Mouse (Mus musculus): ENCODE measurements around the gene Gsn. TPM values are rescaled to one million over a fixed set of nuclear protein-coding genes. Genes with fewer than 3 reads are reported as not detected.

Gsn gene
- polyA plus RNA-seq (2012; rRNA removed): 183 and 203 TPM in 2 replicates

DNA sequence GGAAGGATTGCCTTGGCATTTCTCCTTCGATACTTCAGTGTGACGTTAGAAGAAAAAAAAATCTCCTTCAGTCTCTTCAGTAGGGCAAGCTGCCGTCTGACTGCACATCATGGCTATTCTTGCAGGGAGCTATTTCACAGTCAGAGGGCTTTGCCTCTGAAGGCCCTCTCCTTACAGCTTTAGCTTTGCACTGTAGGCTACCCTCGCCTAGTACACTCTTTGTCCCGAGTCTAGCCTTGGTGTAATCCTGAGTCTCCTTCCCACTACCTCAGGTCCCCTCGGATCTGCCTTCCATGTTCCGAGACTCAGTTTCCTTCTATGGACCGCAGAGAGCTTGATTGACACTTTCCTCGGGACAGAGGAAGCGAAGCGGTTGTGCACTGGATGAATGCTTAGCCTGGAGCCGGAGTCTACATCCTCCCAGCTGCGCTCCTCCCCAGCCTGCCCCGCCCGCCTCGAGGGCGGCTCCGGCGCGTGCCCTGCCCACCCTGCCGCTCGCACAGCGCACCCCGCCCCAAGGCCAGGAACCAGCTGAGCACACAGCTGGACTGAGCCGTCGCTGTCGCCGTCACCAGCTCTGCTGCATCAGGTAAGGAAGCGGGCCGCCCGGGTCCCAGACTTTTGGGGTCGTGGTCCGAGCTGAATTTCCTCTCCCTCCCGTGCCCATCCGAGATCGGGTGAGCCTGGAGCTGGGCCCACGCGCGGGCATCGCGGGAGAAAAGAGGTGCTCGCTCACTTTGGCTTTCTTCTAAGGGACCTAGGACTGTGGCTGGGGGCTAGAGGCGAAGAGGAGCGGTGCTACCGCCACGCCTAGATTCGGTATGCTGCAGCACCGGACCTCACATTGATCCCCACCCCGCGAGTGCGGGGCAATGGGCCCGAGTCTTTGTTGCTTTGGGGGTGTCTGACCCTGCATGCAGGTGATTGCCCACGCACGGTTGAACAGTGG lies at the start of gene Gsn:
Gene Gsn (plus strand): TSS at position 496 of the 949 bp plus-strand sequence.
- H3K4me1 ChIP-seq (ENCODE audit: control insufficient read depth, insufficient read depth, insufficient read length): peaks cover 22% of the 10 kb centered on the region; the same call in 1 of the 2 replicates
- H3K27ac ChIP-seq (ENCODE audit: insufficient read depth, low read length): peak within 1 kb of the TSS; percentile 43
- peak within 1 kb of the TSS; percentile 65 for H3K4me3 ChIP-seq (ENCODE audit: extremely low read depth, insufficient read depth, insufficient read length)
- no peaks in the 10 kb centered on the region for H3K36me3 ChIP-seq (ENCODE audit: control insufficient read depth, insufficient read depth, low read length)
- DNase-seq (ENCODE audit: low read depth in 1 of 2, low spot score in 2 of 2): peak; percentile 41 to 89
- WGBS: 4% methylated on average over 54 of the region's 54 CpGs
- TF ChIP-seq CTCF (IDR thresholded peaks at IDR 0.05; ENCODE audit: extremely low read depth, insufficient read depth, insufficient read length, insufficient replicate concordance) (no peak), POLR2A (IDR thresholded peaks at IDR 0.05; ENCODE audit: low read depth, low read length) (peak; percentile 30; the same call in 1 of the 2 replicates)
- H3K27me3 ChIP-seq (ENCODE audit: control insufficient read depth, insufficient read depth, low read length): no peaks in the 10 kb centered on the region

DNA sequence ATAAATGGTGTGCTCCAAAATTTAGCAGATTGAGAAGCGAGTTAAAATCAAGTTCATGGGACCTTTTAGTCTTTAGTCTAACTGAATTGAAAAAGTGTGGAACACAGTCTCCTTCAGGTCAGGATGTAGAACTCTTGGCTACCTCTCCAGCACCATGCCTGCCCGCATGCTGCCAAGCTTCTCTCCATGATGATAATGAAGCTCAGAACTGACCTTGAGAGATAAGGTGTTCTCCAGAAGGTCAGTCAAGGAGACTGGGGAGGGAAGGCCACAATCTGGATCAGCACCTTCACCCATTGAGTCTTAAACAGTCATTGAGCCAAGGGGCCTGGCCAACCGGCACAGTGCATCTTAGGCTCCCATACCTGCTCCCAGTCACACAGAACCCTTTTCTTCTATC lies 49.4 kb upstream of the Gsn start:
- TF ChIP-seq CTCF (IDR thresholded peaks at IDR 0.05; ENCODE audit: extremely low read depth, insufficient read depth, insufficient read length, insufficient replicate concordance) (no peak), POLR2A (IDR thresholded peaks at IDR 0.05; ENCODE audit: low read depth, low read length) (no peak)

DNA sequence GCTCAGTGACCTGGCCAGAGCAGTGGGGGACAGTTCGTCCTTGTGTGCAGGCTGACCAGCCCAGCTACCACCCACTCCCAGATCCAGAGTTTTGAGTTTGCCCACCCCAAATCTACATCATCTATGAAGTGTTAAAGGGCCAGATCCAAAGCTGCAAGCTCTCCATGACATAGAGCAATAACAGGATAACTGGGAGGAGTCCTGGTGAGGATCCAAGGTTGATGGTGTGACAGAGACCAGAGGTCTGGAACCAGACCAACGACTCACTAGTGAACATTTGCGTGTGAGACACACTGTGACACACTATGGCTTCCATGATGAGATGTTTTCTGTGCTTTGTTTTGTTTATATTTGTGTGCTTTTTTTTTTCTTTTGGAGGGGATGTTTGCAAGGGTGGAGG lies 48.1 kb upstream of the Gsn start:
- H3K36me3 ChIP-seq (ENCODE audit: control insufficient read depth, insufficient read depth, low read length): no peaks in the 10 kb centered on the region
- no peak overlapping the region for H3K4me3 ChIP-seq (ENCODE audit: extremely low read depth, insufficient read depth, insufficient read length)
- H3K4me1 ChIP-seq (ENCODE audit: control insufficient read depth, insufficient read depth, insufficient read length): peaks cover 6% of the 10 kb centered on the region; the same call in 1 of the 2 replicates
- TF ChIP-seq POLR2A (IDR thresholded peaks at IDR 0.05; ENCODE audit: low read depth, low read length) (no peak), CTCF (IDR thresholded peaks at IDR 0.05; ENCODE audit: extremely low read depth, insufficient read depth, insufficient read length, insufficient replicate concordance) (no peak)
- 87% methylated on average over 3 of the region's 3 CpGs for WGBS
- H3K27me3 ChIP-seq (ENCODE audit: control insufficient read depth, insufficient read depth, low read length): no peaks in the 10 kb centered on the region
- no peak overlapping the region for H3K27ac ChIP-seq (ENCODE audit: insufficient read depth, low read length)
- no peak for DNase-seq (ENCODE audit: low read depth in 1 of 2, low spot score in 2 of 2)

More for the DNA sequence above, 49.4 kb upstream of the Gsn start:
- WGBS: 79% methylated on average over 3 of the region's 3 CpGs
- H3K4me1 ChIP-seq (ENCODE audit: control insufficient read depth, insufficient read depth, insufficient read length): peaks cover 6% of the 10 kb centered on the region; the same call in 1 of the 2 replicates
- H3K27me3 ChIP-seq (ENCODE audit: control insufficient read depth, insufficient read depth, low read length): no peaks in the 10 kb centered on the region
- H3K36me3 ChIP-seq (ENCODE audit: control insufficient read depth, insufficient read depth, low read length): no peaks in the 10 kb centered on the region
- DNase-seq (ENCODE audit: low read depth in 1 of 2, low spot score in 2 of 2): no peak
- H3K4me3 ChIP-seq (ENCODE audit: extremely low read depth, insufficient read depth, insufficient read length): no peak overlapping the region
- no peak overlapping the region for H3K27ac ChIP-seq (ENCODE audit: insufficient read depth, low read length)

DNA sequence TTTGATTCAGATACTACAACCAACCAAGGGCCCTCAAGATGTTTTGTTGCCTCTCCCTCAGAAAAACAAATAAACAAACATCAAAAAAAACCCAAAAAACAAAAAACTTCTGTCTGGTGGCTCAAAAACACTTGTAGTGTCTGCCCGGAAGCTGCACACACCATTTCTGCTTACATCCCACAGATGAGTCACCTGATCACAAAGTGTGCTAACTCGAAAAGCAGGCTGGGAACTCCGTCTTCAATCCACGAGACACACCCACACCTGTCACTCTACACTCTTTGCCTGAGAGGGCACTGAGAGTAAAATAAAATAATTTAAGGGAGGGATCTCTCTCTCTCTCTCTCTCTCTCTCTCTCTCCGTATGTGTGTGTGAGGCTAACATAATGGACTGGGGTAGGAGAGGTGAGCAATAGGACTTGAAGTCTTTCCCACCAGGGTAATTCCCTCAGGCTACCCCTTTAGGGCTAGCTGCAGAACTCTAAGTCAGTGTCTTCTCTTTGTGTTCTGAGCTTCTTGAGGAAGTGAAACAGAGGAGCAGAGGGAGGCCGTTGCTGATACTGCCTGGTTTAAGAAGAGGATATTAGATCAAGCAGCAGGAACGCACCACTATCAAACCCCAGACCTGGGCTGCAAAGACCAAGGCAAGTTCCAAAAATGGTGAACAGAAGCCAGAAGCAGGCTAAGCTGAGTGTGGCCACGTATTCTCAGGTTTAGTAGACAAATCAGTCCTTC lies 47.1 kb upstream of the Gsn start:
- Histone ChIP-seq H3K4me3 (ENCODE audit: extremely low read depth, insufficient read depth, insufficient read length) (no peak overlapping the region), H3K36me3 (ENCODE audit: control insufficient read depth, insufficient read depth, low read length) (no peaks in the 10 kb centered on the region), H3K27me3 (ENCODE audit: control insufficient read depth, insufficient read depth, low read length) (no peaks in the 10 kb centered on the region), H3K4me1 (ENCODE audit: control insufficient read depth, insufficient read depth, insufficient read length) (peaks cover 6% of the 10 kb centered on the region; the same call in 1 of the 2 replicates), H3K27ac (ENCODE audit: insufficient read depth, low read length) (peak overlapping the region; percentile 68)
- TF ChIP-seq CTCF (IDR thresholded peaks at IDR 0.05; ENCODE audit: extremely low read depth, insufficient read depth, insufficient read length, insufficient replicate concordance) (no peak), POLR2A (IDR thresholded peaks at IDR 0.05; ENCODE audit: low read depth, low read length) (no peak)
- DNase-seq (ENCODE audit: low read depth in 1 of 2, low spot score in 2 of 2): peak; percentile 26 to 45
- 29% methylated on average over 8 of the region's 8 CpGs for WGBS

DNA sequence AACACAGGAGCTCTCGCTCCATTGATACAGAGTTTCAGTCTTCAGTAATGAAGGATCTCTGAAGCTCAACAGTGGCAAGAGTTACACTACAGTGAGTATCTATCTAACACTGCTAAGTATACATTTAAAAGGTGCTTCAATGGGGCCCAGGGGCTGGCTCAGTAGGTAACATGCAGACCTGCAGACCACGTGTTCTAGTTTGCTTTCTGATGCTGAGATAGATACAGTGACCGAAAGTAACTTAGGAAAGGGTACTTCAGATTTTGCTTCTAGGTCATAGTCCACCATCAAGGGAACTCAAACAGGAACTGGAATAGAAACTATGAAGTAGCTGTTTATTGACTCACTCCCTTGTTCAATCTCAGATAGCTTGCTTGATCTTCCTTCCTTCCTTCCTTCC lies 44.5 kb upstream of the Gsn start:
- H3K27ac ChIP-seq (ENCODE audit: insufficient read depth, low read length): no peak overlapping the region
- H3K27me3 ChIP-seq (ENCODE audit: control insufficient read depth, insufficient read depth, low read length): no peaks in the 10 kb centered on the region
- 89% methylated on average over 3 of the region's 3 CpGs for WGBS
- DNase-seq (ENCODE audit: low read depth in 1 of 2, low spot score in 2 of 2): no peak
- H3K36me3 ChIP-seq (ENCODE audit: control insufficient read depth, insufficient read depth, low read length): no peaks in the 10 kb centered on the region
- TF ChIP-seq POLR2A (IDR thresholded peaks at IDR 0.05; ENCODE audit: low read depth, low read length) (no peak), CTCF (IDR thresholded peaks at IDR 0.05; ENCODE audit: extremely low read depth, insufficient read depth, insufficient read length, insufficient replicate concordance) (no peak)
- H3K4me3 ChIP-seq (ENCODE audit: extremely low read depth, insufficient read depth, insufficient read length): no peak overlapping the region
- H3K4me1 ChIP-seq (ENCODE audit: control insufficient read depth, insufficient read depth, insufficient read length): peaks cover 6% of the 10 kb centered on the region; the same call in 1 of the 2 replicates

DNA sequence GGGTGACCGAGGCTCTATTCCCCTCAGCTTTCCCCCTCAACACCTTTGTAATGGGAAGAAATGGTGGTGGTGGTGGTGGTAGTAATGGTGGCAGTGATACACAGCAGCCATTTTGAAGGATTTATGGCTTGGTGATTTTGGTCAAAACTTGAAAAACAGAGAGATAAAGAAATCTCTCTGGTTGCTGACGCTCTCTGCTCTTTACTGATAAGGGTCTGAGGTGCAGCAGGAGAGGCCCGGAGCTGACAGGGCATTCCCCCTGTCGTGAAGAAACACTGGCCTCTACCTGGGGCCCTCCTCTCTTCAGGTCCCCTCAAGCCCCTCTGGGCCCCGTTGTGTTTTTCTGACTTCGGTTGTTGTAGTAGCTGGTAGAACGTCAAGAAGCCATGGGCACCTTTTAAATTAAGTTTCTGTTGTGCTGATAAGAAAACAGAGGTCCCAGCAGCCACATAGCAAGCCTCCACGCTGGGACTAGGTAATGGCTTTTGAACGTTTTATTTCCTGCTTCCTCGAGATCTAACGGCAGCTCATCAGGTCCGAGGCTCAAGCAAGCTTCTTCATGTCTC lies 42.8 kb upstream of the Gsn start:
- H3K27me3 ChIP-seq (ENCODE audit: control insufficient read depth, insufficient read depth, low read length): no peaks in the 10 kb centered on the region
- peaks cover 6% of the 10 kb centered on the region; the same call in 1 of the 2 replicates for H3K4me1 ChIP-seq (ENCODE audit: control insufficient read depth, insufficient read depth, insufficient read length)
- no peak overlapping the region for H3K4me3 ChIP-seq (ENCODE audit: extremely low read depth, insufficient read depth, insufficient read length)
- H3K36me3 ChIP-seq (ENCODE audit: control insufficient read depth, insufficient read depth, low read length): no peaks in the 10 kb centered on the region
- DNase-seq (ENCODE audit: low read depth in 1 of 2, low spot score in 2 of 2): no peak
- H3K27ac ChIP-seq (ENCODE audit: insufficient read depth, low read length): no peak overlapping the region
- TF ChIP-seq CTCF (IDR thresholded peaks at IDR 0.05; ENCODE audit: extremely low read depth, insufficient read depth, insufficient read length, insufficient replicate concordance) (no peak), POLR2A (IDR thresholded peaks at IDR 0.05; ENCODE audit: low read depth, low read length) (no peak)
- 78% methylated on average over 12 of the region's 12 CpGs for WGBS
